Mouse (Mus musculus) thymus, adult 2 months (tissue): ENCODE results near the gene Clk2.

Source experiments
- CTCF ChIP-seq: fragments of 200-500 bp; IDR thresholded peaks from 2 replicates; pipeline ENCODE4 v1.5.1; 2012; ENCODE audit warnings: mild to moderate bottlenecking, control low read depth, low read length, moderate library complexity, borderline replicate concordance; ENCODE audit not compliant: control insufficient read depth, poor library complexity, insufficient read depth; ENCODE audit errors: extremely low read depth
- POLR2A ChIP-seq: fragments of 200-500 bp; IDR thresholded peaks from 2 replicates; pipeline ENCODE4 v1.6.1; 2012; ENCODE audit warnings: mild to moderate bottlenecking, low read length, control low read depth, moderate library complexity; ENCODE audit not compliant: control insufficient read depth, poor library complexity, insufficient read depth; ENCODE audit errors: extremely low read depth

GRCm38 (mm10) chr3:89145566-89145965 lies 19.0 kb upstream of the Clk2 start:
- TF ChIP-seq CTCF: no peak
- no peak for TF ChIP-seq POLR2A
